Mouse (Mus musculus): ENCODE results near the gene Foxk2.
"Not testable (repeated sequence)": the region's sequence is repeated elsewhere in the genome, so short reads cannot be mapped to it uniquely, and the experiment has no call there.

The Foxk2 gene

GRCm38 (mm10) chr11:121278011-121278410 lies 18.2 kb downstream of the Foxk2 start:
- DNase-seq (ENCODE audit: low read depth, low spot score), result no peak

GRCm38 (mm10) chr11:121282911-121283310 lies 23.1 kb downstream of the Foxk2 start:
- no peak for DNase-seq (ENCODE audit: low read depth, low spot score)

- no peak for DNase-seq (ENCODE audit: low read depth, low spot score)
These were observed 30.1 kb downstream of the Foxk2 start for GRCm38 (mm10) chr11:121289859-121290258.

- DNase-seq (ENCODE audit: low read depth, low spot score), result no peak
These were observed 35.0 kb downstream of the Foxk2 start for GRCm38 (mm10) chr11:121294771-121295170.

GRCm38 (mm10) chr11:121298493-121298892 lies 38.7 kb downstream of the Foxk2 start:
- no peak for DNase-seq (ENCODE audit: low read depth, low spot score)

GRCm38 (mm10) chr11:121300265-121300664 lies 40.5 kb downstream of the Foxk2 start:
- DNase-seq (ENCODE audit: low read depth, low spot score), result no peak

- DNase-seq (ENCODE audit: low read depth, low spot score), result no peak
These were observed 45.6 kb downstream of the Foxk2 start for GRCm38 (mm10) chr11:121305371-121305770.

GRCm38 (mm10) chr11:121306608-121307007 lies 46.8 kb downstream of the Foxk2 start:
- no peak for DNase-seq (ENCODE audit: low read depth, low spot score)

- DNase-seq (ENCODE audit: low read depth, low spot score), result not testable (repeated sequence)
These were observed 47.9 kb downstream of the Foxk2 start for GRCm38 (mm10) chr11:121307712-121308111.

GRCm38 (mm10) chr11:121326034-121326433 lies 66.2 kb downstream of the Foxk2 start:
- DNase-seq (ENCODE audit: low read depth, low spot score), result no peak

GRCm38 (mm10) chr11:121326681-121327080 lies 66.9 kb downstream of the Foxk2 start:
- no peak for DNase-seq (ENCODE audit: low read depth, low spot score)

- DNase-seq (ENCODE audit: low read depth, low spot score), result no peak
These were observed 68.4 kb downstream of the Foxk2 start for GRCm38 (mm10) chr11:121328206-121328605.

GRCm38 (mm10) chr11:121328619-121329018 lies 68.8 kb downstream of the Foxk2 start:
- DNase-seq (ENCODE audit: low read depth, low spot score), result no peak

GRCm38 (mm10) chr11:121331641-121332040 lies 71.9 kb downstream of the Foxk2 start:
- DNase-seq (ENCODE audit: low read depth, low spot score), result no peak

- DNase-seq (ENCODE audit: low read depth, low spot score), result no peak
These were observed 79.9 kb downstream of the Foxk2 start for GRCm38 (mm10) chr11:121339647-121340046.

GRCm38 (mm10) chr11:121340287-121340686 lies 80.5 kb downstream of the Foxk2 start:
- DNase-seq (ENCODE audit: low read depth, low spot score), result no peak

GRCm38 (mm10) chr11:121342423-121342822 lies 82.6 kb downstream of the Foxk2 start:
- DNase-seq (ENCODE audit: low read depth, low spot score), result not testable (repeated sequence)

- no peak for DNase-seq (ENCODE audit: low read depth, low spot score)
These were observed 87.2 kb downstream of the Foxk2 start for GRCm38 (mm10) chr11:121347036-121347435.

- no peak for DNase-seq (ENCODE audit: low read depth, low spot score)
These were observed 88.4 kb downstream of the Foxk2 start for GRCm38 (mm10) chr11:121348166-121348565.

- DNase-seq (ENCODE audit: low read depth, low spot score), result not testable (repeated sequence)
These were observed 88.9 kb downstream of the Foxk2 start for GRCm38 (mm10) chr11:121348727-121349126.

- DNase-seq (ENCODE audit: low read depth, low spot score), result no peak
These were observed 93.7 kb downstream of the Foxk2 start for GRCm38 (mm10) chr11:121353326-121354090.

GRCm38 (mm10) chr11:121354091-121354707 lies 94.4 kb downstream of the Foxk2 start, which contains the start of gene Wdr45b:
Gene Wdr45b, minus strand, starts transcription at chr11:121354445.
- peak; percentile 98 for DNase-seq (ENCODE audit: low read depth, low spot score)

Data from embryo, embryonic 11.5 days (tissue).